Mouse (Mus musculus) small intestine, adult 2 months (tissue): ENCODE results near the gene Fcer2a.

Source experiments
- CTCF ChIP-seq: fragments of 200-500 bp; IDR thresholded peaks from 2 replicates; pipeline ENCODE4 v1.5.1; 2012; ENCODE audit warnings: low read depth, mild to moderate bottlenecking, control low read depth, inconsistent platforms, low read length, moderate library complexity, mixed read lengths; ENCODE audit not compliant: insufficient replicate concordance, insufficient read length; ENCODE audit errors: extremely low read depth
- POLR2A ChIP-seq: fragments of 200-500 bp; IDR thresholded peaks from 2 replicates; pipeline ENCODE4 v1.6.1; 2012; ENCODE audit warnings: low read depth, mild to moderate bottlenecking, control low read depth, inconsistent platforms, low read length, moderate library complexity

DNA sequence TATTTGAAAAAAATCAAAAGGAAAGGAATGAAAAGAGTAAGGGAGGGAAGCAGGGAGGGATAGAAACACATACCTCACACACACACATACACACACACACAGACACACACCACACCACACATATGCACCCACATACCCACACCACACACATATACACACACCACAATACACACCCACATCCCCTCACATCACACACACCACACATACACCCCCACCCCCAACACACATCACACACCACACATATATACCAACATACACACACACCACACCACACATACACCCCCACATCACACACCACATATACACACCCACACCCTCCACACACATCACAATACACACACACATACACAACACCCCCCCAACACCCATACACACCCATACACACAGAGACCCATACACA is 9.4 kb downstream of the Fcer2a start:
- TF ChIP-seq CTCF (no peak), POLR2A (no peak)
